In genomic region chrX:21484414-21484813, GRCm38 (mm10) we compare ENCODE assay signal across 16 mouse cellular contexts. TPM values are rescaled to one million over a fixed set of nuclear protein-coding genes. Genes with fewer than 3 reads are reported as not detected.
DNase-seq lines count a peak whose midpoint lies in the region; ATAC-seq lines count a peak whose summit lies in the region.
"Had no signal": no experiment of that assay in that cellular context is flagged by ENCODE, and none has a peak within 500 bp of the region (broad histone marks: within the 10 kb centered on the region; RNA-seq: fewer than 3 reads in every experiment).

Gene Agtr2, plus strand, starts transcription at chrX:21484544.

- H3K27ac ChIP-seq in lung, embryonic 15.5 days, result no peak within 1 kb of the TSS
- no peak within 1 kb of the TSS; the same call in 1 of the 2 replicates for H3K27ac ChIP-seq in embryonic facial prominence, embryonic 13.5 days
- H3K27ac ChIP-seq in stomach, embryonic 16.5 days (ENCODE audit: low read length), result no peak within 1 kb of the TSS
- no peak within 1 kb of the TSS for H3K27ac ChIP-seq in forebrain, embryonic 14.5 days (ENCODE audit: low read depth, low read length)
- H3K27ac ChIP-seq: midbrain, embryonic 12.5 days had no signal

- no peaks in the 10 kb centered on the region for H3K9me3 ChIP-seq in lung, embryonic 15.5 days
- H3K9me3 ChIP-seq in embryonic facial prominence, embryonic 13.5 days, result no peaks in the 10 kb centered on the region
- H3K9me3 ChIP-seq in stomach, embryonic 16.5 days (replicated peaks; ENCODE audit: control insufficient read depth, low read length), result no peaks in the 10 kb centered on the region
- H3K9me3 ChIP-seq in forebrain, embryonic 14.5 days (replicated peaks; ENCODE audit: control insufficient read depth, low read length), result no peaks in the 10 kb centered on the region
- H3K9me3 ChIP-seq: midbrain, embryonic 12.5 days had no signal

- no peak within 1 kb of the TSS for H3K4me2 ChIP-seq in lung, embryonic 15.5 days
- H3K4me2 ChIP-seq in embryonic facial prominence, embryonic 13.5 days, result peak within 1 kb of the TSS; percentile 20; the same call in 1 of the 2 replicates
- peak within 1 kb of the TSS; percentile 16; the same call in 1 of the 2 replicates for H3K4me2 ChIP-seq in stomach, embryonic 16.5 days (ENCODE audit: low read depth, low read length)
- no peak within 1 kb of the TSS for H3K4me2 ChIP-seq in forebrain, embryonic 14.5 days (ENCODE audit: low read length)
- H3K4me2 ChIP-seq: midbrain, embryonic 12.5 days had no signal

- DNase-seq in gastrocnemius, postnatal 10 days, result no peak
- no peak for DNase-seq in gastrocnemius, postnatal 36 days
- DNase-seq in lung, adult 18-20 months, result no peak
- no peak for DNase-seq in forebrain, embryonic 14.5 days (ENCODE audit: low spot score)
- no peak for DNase-seq in c-Kit-positive CD71-positive TER-119-positive erythroid progenitor cells, embryonic 14.5 days (ENCODE audit: low spot score)
- DNase-seq: cerebellum, adult 8-10 months; kidney, adult 18-20 months; liver, postnatal 0 days; right cerebral cortex, postnatal 25 days had no signal

- intact Hi-C loops in gastrocnemius, postnatal 36 days (cut with DNase I), result no loop called here

- H3K36me3 ChIP-seq in lung, embryonic 15.5 days, result no peaks in the 10 kb centered on the region
- H3K36me3 ChIP-seq in embryonic facial prominence, embryonic 13.5 days, result no peaks in the 10 kb centered on the region
- no peaks in the 10 kb centered on the region for H3K36me3 ChIP-seq in stomach, embryonic 16.5 days (ENCODE audit: control insufficient read depth, insufficient read depth, low read length)
- no peaks in the 10 kb centered on the region for H3K36me3 ChIP-seq in forebrain, embryonic 14.5 days (ENCODE audit: control insufficient read depth, insufficient read depth, low read length)
- H3K36me3 ChIP-seq: midbrain, embryonic 12.5 days had no signal

- no peak within 1 kb of the TSS for H3K9ac ChIP-seq in lung, embryonic 15.5 days
- H3K9ac ChIP-seq in embryonic facial prominence, embryonic 13.5 days, result no peak within 1 kb of the TSS
- no peak within 1 kb of the TSS for H3K9ac ChIP-seq in stomach, embryonic 16.5 days (ENCODE audit: low read length)
- no peak within 1 kb of the TSS for H3K9ac ChIP-seq in forebrain, embryonic 14.5 days (ENCODE audit: low read length)
- H3K9ac ChIP-seq: liver, postnatal 0 days; midbrain, embryonic 12.5 days had no signal

- no peaks in the 10 kb centered on the region for H3K4me1 ChIP-seq in lung, embryonic 15.5 days
- H3K4me1 ChIP-seq in embryonic facial prominence, embryonic 13.5 days, result no peaks in the 10 kb centered on the region
- no peaks in the 10 kb centered on the region for H3K4me1 ChIP-seq in stomach, embryonic 16.5 days (ENCODE audit: control insufficient read depth, insufficient read depth, low read length)
- no peaks in the 10 kb centered on the region for H3K4me1 ChIP-seq in forebrain, embryonic 14.5 days (ENCODE audit: control insufficient read depth, insufficient read depth, low read length)
- H3K4me1 ChIP-seq: midbrain, embryonic 12.5 days had no signal

- no peak within 1 kb of the TSS for H3K4me3 ChIP-seq in lung, embryonic 15.5 days
- H3K4me3 ChIP-seq in embryonic facial prominence, embryonic 13.5 days, result 0 out of 2 replicates have a peak within 1 kb of the TSS, but pooled peaks have one; percentile 12
- H3K4me3 ChIP-seq in stomach, embryonic 16.5 days (replicated peaks; ENCODE audit: low read length), result peak within 1 kb of the TSS; percentile 26; the same call in 1 of the 2 replicates
- H3K4me3 ChIP-seq in forebrain, embryonic 14.5 days (ENCODE audit: low read depth, low read length), result no peak within 1 kb of the TSS
- H3K4me3 ChIP-seq: erythroblast, embryonic 14.5 days; midbrain, embryonic 12.5 days had no signal

- 61% methylated on average over 5 of the region's 5 CpGs for WGBS in lung, embryonic 15.5 days
- 49% methylated on average over 5 of the region's 5 CpGs for WGBS in embryonic facial prominence, embryonic 13.5 days
- 50% methylated on average over 5 of the region's 5 CpGs for WGBS in stomach, embryonic 16.5 days
- 79% methylated on average over 5 of the region's 5 CpGs for WGBS in forebrain, embryonic 14.5 days

- ATAC-seq in lung, embryonic 15.5 days (ENCODE audit: borderline replicate concordance, extremely low read depth, low FRiP score, low TSS enrichment), result no peak
- no peak for ATAC-seq in embryonic facial prominence, embryonic 13.5 days (ENCODE audit: insufficient number of reproducible peaks, insufficient read depth, low FRiP score, low TSS enrichment, low read depth)
- no peak for ATAC-seq in stomach, embryonic 16.5 days (ENCODE audit: insufficient read depth, low FRiP score)
- ATAC-seq in forebrain, embryonic 14.5 days, result no peak
- ATAC-seq: liver, postnatal 0 days had no signal

- no peaks in the 10 kb centered on the region for H3K27me3 ChIP-seq in lung, embryonic 15.5 days
- no peaks in the 10 kb centered on the region for H3K27me3 ChIP-seq in embryonic facial prominence, embryonic 13.5 days
- H3K27me3 ChIP-seq in stomach, embryonic 16.5 days (ENCODE audit: control insufficient read depth, insufficient read depth, low read length), result no peaks in the 10 kb centered on the region
- no peaks in the 10 kb centered on the region for H3K27me3 ChIP-seq in forebrain, embryonic 14.5 days (replicated peaks; ENCODE audit: control insufficient read depth, insufficient read depth, low read length)
- H3K27me3 ChIP-seq: midbrain, embryonic 12.5 days had no signal

RNA-seq across cellular contexts. Expression of gene Agtr2, which starts in this region (rescaled TPM):
- 10 to 100 TPM; 28.7 to 30.1 TPM for total RNA-seq in gastrocnemius, postnatal 10 days (2021)
- under 1 TPM; 0.38 to 0.74 TPM for total RNA-seq in gastrocnemius, postnatal 36 days (2021)
- 21.4 and 21.7 TPM in 2 replicates for polyA plus RNA-seq in lung, embryonic 15.5 days (2015; fragmentation: Nextera tagmentation; extraction: Ambion mirVana)
- 33.9 and 44.3 TPM in 2 replicates for polyA plus RNA-seq in embryonic facial prominence, embryonic 13.5 days (2015; fragmentation: Nextera tagmentation; extraction: Ambion mirVana)
- 78.8 and 86.9 TPM in 2 replicates for polyA plus RNA-seq in stomach, embryonic 16.5 days (2015; fragmentation: Nextera tagmentation; extraction: Ambion mirVana)
- polyA plus RNA-seq in forebrain, embryonic 14.5 days (2014; fragmentation: Nextera tagmentation; extraction: Ambion mirVana), result 1.1 and 3.2 TPM in 2 replicates
- total RNA-seq: neutrophil, adult 5-6 weeks had no signal
- polyA plus RNA-seq: C2C12; erythroblast, embryonic 14.5 days had no signal

Comparison
In these comparisons a context has a peak if more than half of its experiments do, and no peak if none do; other contexts are left out.
1. RNA of gene Agtr2 (total RNA-seq): 28.7 to 30.1 TPM in gastrocnemius, postnatal 10 days; 0.38 to 0.74 TPM in gastrocnemius, postnatal 36 days; every median in the first group is over 10 times any median in the second.
2. H3K4me2 ChIP-seq: peak in embryonic facial prominence, embryonic 13.5 days (single experiment) and stomach, embryonic 16.5 days (single experiment); none in lung, embryonic 15.5 days (single experiment) and forebrain, embryonic 14.5 days (single experiment).
3. H3K4me3 ChIP-seq: peak in embryonic facial prominence, embryonic 13.5 days (single experiment) and stomach, embryonic 16.5 days (single experiment); none in lung, embryonic 15.5 days (single experiment) and forebrain, embryonic 14.5 days (single experiment).